Mouse (Mus musculus) C2C12 (cell line): Measurements from ENCODE around the gene Prps1l3. TPM values are rescaled to one million over a fixed set of nuclear protein-coding genes. Genes with fewer than 3 reads are reported as not detected.
"Not testable (repeated sequence)": the region's sequence is repeated elsewhere in the genome, so short reads cannot be mapped to it uniquely, and the experiment has no call there.

Experiments
- H3K27me3 ChIP-seq: one replicate; pipeline ENCODE4 v1.6.1; 2011; ENCODE audit not compliant: control insufficient read depth, insufficient read depth, insufficient read length
- H3K36me3 ChIP-seq: one replicate; pipeline ENCODE4 v1.6.1; 2011; ENCODE audit not compliant: control insufficient read depth, insufficient read depth
- H3K4me3 ChIP-seq: one replicate; pipeline ENCODE4 v1.5.1; 2011; ENCODE audit warnings: mild to moderate bottlenecking, control low read depth; ENCODE audit not compliant: poor library complexity, insufficient read depth, severe bottlenecking
- H3K79me2 ChIP-seq: one replicate; pipeline ENCODE4 v1.6.1; 2011; ENCODE audit not compliant: control insufficient read depth, insufficient read depth
- H3K79me3 ChIP-seq: one replicate; pipeline ENCODE4 v1.6.1; 2011; ENCODE audit warnings: low read depth, control low read depth
- H3ac ChIP-seq: one replicate; pipeline ENCODE3; 2011; ENCODE audit warnings: low read depth; ENCODE audit not compliant: control insufficient read depth, insufficient read length
- CEBPB ChIP-seq: IDR thresholded peaks from one replicate; pipeline ENCODE4 v1.6.1; 2011; ENCODE audit warnings: low read depth, mild to moderate bottlenecking, control low read depth, moderate library complexity
- CTCF ChIP-seq: IDR thresholded peaks from one replicate; pipeline ENCODE4 v1.5.1; 2011; ENCODE audit not compliant: control insufficient read depth, insufficient read depth, insufficient read length
- FOSL1 ChIP-seq: IDR thresholded peaks from one replicate; pipeline ENCODE4 v1.8.0; 2011; ENCODE audit warnings: mild to moderate bottlenecking, low read length; ENCODE audit not compliant: poor library complexity, insufficient read depth, severe bottlenecking
- MAX ChIP-seq: IDR thresholded peaks from one replicate; pipeline ENCODE4 v1.6.1; 2011; ENCODE audit warnings: mild to moderate bottlenecking, control low read depth
- MYOD1 ChIP-seq: IDR thresholded peaks from one replicate; pipeline ENCODE4 v1.6.1; 2011; ENCODE audit warnings: low read depth; ENCODE audit not compliant: control insufficient read depth, insufficient read length
- MYOG ChIP-seq: IDR thresholded peaks from one replicate; pipeline ENCODE4 v1.6.1; 2011; ENCODE audit not compliant: control insufficient read depth, insufficient read length; ENCODE audit errors: extremely low read depth
- USF1 ChIP-seq: IDR thresholded peaks from one replicate; pipeline ENCODE4 v1.6.1; 2011; ENCODE audit warnings: low read depth, mild to moderate bottlenecking, control low read depth, moderate library complexity
- polyA plus RNA-seq: library from polyadenylated mRNA; unstranded; fragments of >200 nt; fragmentation: generic; extraction: Trizol; gene quantifications from one replicate; pipeline ENCODE4 v1.2.1, GENCODE M21; 2012; ENCODE audit warnings: missing spikeins

Prps1l3 gene
- polyA plus RNA-seq, 1 experiment, result 15.9 TPM

- Histone ChIP-seq H3K4me3 (no peak overlapping the region), H3K79me3 (no peaks in the 10 kb centered on the region), H3K27me3 (no peaks in the 10 kb centered on the region), H3K36me3 (no peaks in the 10 kb centered on the region), H3ac (no peak overlapping the region), H3K79me2 (no peaks in the 10 kb centered on the region)
- TF ChIP-seq CEBPB, result no peak
- TF ChIP-seq MYOD1, result no peak
- TF ChIP-seq CTCF, result no peak
- TF ChIP-seq FOSL1, result no peak
- no peak for TF ChIP-seq USF1
- no peak for TF ChIP-seq MAX
- no peak for TF ChIP-seq MYOG
Measured at GRCm38 (mm10) chr12:57201901-57202300, 28.3 kb upstream of the Prps1l3 start.

GRCm38 (mm10) chr12:57204276-57204851, 25.8 kb upstream of the Prps1l3 start:
- Histone ChIP-seq H3K4me3 (no peak overlapping the region), H3K27me3 (no peaks in the 10 kb centered on the region), H3K79me2 (no peaks in the 10 kb centered on the region), H3K79me3 (no peaks in the 10 kb centered on the region), H3K36me3 (no peaks in the 10 kb centered on the region), H3ac (no peak overlapping the region)
- TF ChIP-seq CEBPB (no peak), MYOG (no peak), USF1 (no peak), MYOD1 (no peak), CTCF (no peak), FOSL1 (no peak), MAX (no peak)

- no peak overlapping the region for H3ac ChIP-seq
- no peaks in the 10 kb centered on the region for H3K79me3 ChIP-seq
- no peaks in the 10 kb centered on the region for H3K27me3 ChIP-seq
- H3K4me3 ChIP-seq, result no peak overlapping the region
- TF ChIP-seq MYOD1 (no peak), MYOG (no peak), CTCF (no peak), MAX (no peak), FOSL1 (no peak), USF1 (no peak), CEBPB (no peak)
- no peaks in the 10 kb centered on the region for H3K36me3 ChIP-seq
- H3K79me2 ChIP-seq, result no peaks in the 10 kb centered on the region
Measured at GRCm38 (mm10) chr12:57211353-57212311, 18.6 kb upstream of the Prps1l3 start.

- H3K36me3 ChIP-seq, H3K79me3 ChIP-seq, H3K79me2 ChIP-seq, H3K27me3 ChIP-seq, H3K4me3 ChIP-seq, H3ac ChIP-seq: not testable (repeated sequence)
Measured at GRCm38 (mm10) chr12:57212463-57212862, 17.7 kb upstream of the Prps1l3 start.

GRCm38 (mm10) chr12:57226411-57226810, 3.8 kb upstream of the Prps1l3 start:
- H3K4me3 ChIP-seq, result no peak overlapping the region
- H3K27me3 ChIP-seq, result no peaks in the 10 kb centered on the region
- no peaks in the 10 kb centered on the region for H3K36me3 ChIP-seq
- no peak overlapping the region for H3ac ChIP-seq
- TF ChIP-seq MYOD1 (no peak), CTCF (no peak), MYOG (no peak), USF1 (no peak)
- peaks cover 11% of the 10 kb centered on the region for H3K79me2 ChIP-seq
- H3K79me3 ChIP-seq, result peaks cover 9% of the 10 kb centered on the region

GRCm38 (mm10) chr12:57227776-57228175, 2.4 kb upstream of the Prps1l3 start:
- TF ChIP-seq USF1 (no peak), MYOD1 (no peak), MYOG (no peak), CTCF (no peak), FOSL1 (no peak), MAX (no peak), CEBPB (no peak)
- H3K4me3 ChIP-seq, result no peak overlapping the region
- no peaks in the 10 kb centered on the region for H3K36me3 ChIP-seq

More at GRCm38 (mm10) chr12:57227776-57228175, 2.4 kb upstream of the Prps1l3 start:
- Histone ChIP-seq H3ac (no peak overlapping the region), H3K27me3 (no peaks in the 10 kb centered on the region), H3K79me2 (peaks cover 24% of the 10 kb centered on the region), H3K79me3 (peaks cover 20% of the 10 kb centered on the region)
